Mouse (Mus musculus) kidney, postnatal 10 days (tissue): ENCODE measurements around the gene Cbx8.

Source experiments
- DNase-seq: peaks from one replicate; pipeline ENCODE4 v3.0.0; 2021; ENCODE audit warnings: mixed read lengths

Cbx8 gene

DNA sequence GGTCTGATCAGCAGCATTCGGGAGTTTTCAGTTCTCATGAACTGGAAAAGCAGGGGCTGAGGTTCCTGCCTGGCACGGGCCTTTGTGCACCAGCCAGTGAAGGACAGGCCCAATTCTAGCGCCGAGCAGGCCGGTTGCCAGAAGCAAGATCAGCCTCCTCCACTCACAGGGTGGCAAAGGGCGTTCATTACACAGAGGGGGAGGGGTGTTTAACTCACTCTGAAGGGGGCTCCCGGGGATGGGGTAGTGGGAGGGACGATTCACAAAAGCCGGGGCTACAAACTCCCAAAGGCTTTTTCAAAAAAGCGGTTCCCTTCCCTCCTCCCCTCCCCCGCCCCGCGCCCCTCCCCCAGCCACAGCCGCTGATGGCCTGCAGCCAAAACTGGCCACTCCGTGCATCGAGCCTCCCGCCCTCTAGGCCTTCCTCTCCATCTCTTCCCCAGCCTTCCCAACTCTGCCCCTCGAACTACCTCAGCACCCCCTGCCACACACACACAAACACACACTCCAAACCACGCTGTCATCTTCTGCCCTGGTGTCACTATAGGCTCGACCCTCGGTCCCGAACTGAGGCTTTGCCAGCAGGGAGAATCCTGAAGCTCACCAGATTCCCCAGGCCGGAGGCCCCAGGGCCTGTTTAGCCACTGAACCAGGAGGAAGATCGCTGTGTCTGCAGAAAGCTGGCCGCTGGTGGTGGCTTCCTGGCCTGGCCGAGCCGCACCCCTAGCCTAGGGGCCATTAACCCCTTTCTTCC, 38.1 kb upstream of the Cbx8 start:
- DNase-seq, result peak; percentile 78

DNA sequence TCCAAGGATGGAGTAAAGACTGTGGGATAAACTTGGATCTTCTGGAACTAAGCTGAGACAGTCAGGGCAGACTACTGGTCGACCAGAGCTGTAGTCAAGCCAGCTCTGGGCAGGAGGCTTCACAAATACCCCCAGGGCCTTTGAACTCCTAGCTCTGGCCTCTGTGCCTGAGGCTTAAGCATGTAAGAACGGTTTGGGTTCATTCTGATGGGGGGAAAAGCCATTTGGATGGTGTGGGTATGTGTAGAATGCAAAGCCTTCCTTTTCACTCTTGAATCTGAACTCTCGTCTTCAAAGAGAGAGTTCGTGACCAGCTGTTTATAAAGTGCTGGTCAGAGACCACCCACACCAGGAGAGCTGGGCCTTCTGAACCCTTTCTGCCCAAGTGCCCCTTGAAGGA, 37.0 kb upstream of the Cbx8 start:
- DNase-seq, result peak; percentile 6

DNA sequence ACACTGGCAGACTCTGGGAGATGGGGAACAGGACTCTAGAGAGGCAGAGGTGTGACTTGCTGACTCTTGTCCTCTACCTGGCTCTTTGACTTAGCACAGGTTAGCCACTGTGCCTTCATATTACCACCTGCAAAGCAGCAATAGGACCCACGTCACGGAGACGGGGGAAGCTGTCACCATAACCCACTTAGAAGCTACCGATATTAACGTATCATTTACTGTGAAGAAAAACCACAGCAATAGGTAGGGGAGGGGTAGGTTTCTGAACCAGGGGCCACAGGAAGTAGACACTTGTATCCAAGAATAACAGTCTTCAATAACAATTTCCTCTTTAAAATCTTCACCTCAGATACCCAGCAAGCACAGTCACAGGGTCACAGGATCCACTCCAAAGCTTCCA, 35.0 kb upstream of the Cbx8 start:
- DNase-seq, result no peak

DNA sequence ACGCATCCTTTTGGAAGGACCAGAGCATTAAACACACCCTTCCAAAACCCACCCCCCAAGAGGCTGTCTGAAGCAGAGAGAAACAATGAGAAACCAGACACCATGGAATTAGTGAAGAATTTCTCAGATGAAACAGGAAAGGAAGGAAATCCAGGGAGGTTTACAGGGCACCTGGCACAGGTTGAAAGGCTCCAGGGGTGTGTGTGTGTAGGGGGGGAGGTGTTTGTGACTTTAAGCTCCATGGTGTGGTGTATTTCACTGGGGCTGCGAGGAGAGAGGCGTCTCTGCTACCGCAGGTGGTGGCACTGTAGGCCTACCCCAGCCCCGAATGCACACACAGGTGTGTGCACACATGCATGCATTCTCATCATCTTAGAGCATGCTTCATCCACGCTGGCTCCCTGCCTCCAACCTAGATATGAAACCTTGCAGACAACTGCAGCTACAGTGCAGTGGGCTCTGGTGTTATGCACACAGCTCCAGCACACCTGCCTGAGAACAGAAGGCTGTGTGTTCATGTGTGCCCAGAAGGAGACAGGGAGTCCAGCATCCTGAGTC, 33.2 kb upstream of the Cbx8 start:
- no peak for DNase-seq

DNA sequence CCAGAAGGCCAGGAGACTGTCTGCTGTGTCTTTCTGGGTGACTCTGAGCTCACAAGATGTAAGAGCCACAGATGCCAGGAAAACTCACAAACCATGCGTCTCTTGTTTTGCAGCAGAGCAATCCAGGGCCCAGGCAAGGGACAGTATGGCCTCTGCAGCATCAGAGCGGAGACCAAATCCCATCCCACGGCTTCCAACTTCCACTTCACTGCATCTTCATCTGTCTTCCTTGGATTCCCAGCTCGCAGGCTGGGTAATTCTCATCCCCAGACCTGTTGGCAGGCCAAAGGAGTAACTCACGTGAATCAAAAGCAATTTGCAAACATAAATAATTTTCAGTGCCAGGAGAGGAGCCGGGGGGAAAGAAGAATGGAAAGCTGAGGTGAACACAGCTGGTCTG, 32.2 kb upstream of the Cbx8 start:
- peak; percentile 4 for DNase-seq

DNA sequence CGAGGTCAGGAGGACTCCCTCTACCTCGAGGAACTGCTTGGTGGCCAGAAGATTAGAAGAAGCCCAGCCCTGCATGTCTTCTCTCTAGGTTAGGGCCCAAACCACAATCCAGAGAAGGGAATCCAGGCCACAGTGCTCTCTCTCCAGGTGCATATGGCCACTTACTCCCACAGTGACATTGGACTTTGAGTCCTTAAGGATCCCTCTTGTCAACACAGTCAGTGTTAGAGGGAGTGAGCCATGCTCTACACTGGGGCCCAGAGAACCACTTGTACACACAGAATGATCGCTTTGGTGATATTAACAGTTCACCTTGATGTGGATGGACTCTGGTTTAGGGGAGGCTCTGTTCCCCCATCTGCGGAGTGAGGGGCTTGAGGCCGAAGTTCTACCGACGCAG, 31.5 kb upstream of the Cbx8 start:
- no peak for DNase-seq

DNA sequence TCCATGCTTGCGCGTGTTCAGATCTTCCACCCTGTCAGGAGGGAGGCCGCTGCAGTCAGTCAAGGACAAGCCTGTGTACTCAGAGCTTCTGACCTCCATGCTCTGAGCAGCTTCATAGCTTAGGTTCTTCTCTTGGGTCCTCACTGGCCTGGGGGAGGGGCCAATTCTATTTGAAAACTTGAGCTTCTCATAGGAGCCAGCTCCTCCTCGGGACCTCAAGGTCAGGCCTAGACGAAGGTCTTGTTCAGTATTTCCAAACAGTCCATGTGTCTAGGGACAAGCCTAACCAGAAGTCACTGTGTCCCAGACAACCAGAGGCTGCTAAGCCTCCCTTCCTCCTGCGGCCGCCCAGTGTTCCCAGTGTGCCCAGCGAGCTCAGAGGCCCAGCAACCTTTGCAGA, 26.1 kb upstream of the Cbx8 start:
- DNase-seq, result no peak

DNA sequence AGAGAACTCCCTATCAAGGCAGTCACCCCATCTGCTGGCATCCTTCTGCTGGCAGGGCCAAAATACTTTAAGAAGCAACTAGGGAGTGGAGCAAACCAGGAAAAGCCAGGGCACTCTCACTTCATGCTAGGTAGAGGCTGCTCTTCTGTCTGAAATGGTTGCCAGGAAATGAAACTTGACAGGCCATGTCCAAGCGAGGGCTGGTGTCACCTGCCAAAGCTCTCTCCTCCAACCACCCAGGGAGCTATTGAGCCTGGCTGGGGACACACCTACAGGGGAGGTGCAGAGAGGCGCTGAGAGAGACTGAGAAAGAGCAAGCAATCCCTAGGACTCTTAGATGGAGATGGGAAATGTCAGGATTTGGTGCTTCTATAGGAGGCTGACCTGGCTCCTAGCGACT, 18.5 kb upstream of the Cbx8 start:
- DNase-seq, result no peak

DNA sequence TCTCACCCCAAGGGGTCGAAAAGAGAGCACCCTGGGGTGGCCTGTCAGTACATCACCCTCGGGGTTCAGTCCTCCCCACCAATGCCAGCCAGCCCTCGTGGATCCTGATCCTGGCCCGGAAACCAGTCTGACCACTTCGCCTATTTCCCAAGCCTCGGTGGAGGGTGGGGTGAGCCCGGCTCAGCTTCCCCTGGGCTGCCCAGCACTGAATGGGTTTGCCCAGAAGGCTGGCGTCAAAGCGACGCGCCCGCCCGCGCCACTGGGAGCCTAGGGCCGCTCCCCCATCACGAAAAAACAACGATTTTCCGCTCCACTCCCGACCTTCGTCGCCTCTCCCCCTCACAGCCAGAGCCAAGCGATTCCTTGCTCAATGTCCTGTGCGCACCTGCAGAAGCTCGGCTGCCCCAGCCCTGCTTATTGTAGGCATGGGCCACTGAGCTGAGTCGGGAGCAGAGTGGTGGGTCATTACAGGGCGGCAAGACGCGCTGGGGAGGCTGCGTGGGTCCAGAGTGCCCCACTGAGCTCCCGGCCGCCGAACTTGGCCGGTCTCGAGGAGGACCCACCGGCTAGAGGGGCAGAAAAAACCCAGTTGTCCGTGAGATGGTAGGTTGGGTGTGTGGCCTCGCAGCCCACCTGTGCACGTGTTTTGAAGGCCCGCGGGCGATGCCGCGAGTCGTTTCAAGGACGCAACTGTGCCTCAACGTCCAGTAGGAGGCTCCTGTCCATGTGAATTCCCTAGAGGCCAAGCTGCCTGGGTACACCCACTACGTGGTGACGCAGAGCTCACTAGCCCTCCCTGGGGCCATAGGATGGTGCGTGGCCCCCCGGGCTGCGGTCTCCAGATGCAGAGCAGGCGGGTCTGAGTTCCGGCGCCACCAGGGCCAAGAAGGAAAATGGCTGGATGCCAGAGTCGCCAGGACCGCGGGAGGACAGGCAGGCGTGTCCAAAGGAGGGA, 17.5 kb upstream of the Cbx8 start:
- DNase-seq, result peak; percentile 65

DNA sequence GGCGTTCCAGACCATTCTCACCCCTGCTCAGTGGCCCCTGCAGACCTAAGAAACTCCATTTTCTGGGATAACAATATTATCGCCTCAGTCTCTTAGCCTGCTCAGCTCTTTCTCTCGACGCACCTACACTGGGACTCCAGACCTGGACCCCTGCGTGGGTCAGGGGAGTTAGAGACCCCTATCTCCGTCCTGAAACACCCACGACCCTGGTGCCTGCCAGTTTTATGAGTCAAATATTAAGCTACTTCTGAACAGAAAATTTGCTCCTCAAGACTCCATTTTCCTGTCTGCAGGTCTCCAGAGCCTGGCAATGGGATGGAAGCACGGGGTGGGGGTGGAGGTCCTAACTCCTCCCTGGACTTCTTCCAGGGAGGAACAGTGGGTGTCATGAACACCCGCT, 16.5 kb upstream of the Cbx8 start:
- DNase-seq, result peak; percentile 17

DNA sequence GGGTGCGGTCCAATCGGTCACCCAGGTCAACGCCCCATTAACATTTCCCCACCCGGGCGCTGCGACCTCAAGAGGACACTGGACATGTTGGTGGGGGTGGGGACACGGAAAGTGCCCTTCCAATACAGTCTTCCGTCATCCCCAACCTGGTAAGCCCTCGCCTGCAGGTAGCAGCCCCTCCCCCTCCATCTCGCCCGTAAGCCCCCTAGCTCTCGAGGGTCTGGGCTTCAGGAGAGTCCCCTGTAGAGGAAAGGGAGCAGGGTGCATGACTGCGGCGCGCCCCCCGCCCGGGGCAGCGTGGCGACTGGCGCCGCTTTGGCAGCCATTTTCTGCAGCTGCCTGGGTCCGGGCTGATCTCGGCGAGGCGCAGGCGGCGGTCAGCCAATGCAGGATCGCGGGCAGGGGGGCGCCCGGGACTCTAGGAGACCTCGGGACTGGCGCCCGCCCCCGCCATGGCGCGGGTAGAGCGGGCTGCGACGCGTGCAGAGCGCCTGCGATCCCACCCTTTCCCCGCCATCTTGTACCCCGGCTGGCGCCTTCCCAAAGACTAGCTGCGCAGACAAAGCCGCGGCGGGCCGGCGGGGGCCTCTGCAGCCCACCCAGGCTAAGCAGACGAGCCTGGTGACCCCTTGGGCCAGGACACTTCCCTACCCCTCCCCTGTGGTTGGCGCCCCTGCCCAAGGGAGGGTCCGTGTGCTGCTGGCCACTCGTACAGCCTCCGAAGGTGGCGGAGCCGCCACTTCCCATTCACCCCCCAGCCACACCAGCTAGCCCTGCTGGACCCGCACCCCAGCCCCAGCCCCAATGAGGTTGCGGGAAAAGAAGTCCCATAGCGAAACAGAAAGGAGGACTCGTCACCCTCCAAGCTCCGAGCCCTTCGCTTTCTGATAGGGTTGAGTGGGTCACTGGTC, 15.8 kb upstream of the Cbx8 start:
- peak; percentile 75 for DNase-seq

DNA sequence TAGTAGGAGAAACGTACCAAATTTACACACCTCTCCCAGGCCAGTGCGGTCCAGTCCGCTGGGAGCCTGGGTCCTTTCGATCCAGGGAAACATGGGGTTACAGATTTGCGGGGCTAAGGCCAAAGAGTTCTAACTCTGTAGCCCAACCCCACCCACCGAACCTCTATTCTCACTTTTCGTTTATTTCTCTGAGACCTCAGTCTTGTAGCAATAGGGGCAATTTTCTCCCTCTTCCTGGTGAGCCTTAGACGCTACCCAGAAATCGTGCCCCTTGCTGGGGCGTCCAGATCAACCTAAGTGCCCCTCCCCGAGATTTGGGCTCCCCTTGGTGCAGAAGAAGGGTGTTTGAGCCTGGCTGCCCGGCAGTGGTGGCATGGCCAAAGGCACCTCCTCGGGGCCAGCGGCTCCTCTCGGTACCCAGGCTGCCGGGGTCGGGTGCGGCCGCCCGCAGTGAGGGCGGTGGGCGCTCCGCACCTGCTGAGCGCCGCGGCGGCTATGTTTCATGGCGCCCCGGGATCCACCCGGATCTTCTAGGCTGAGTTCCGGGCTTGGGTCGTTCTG, 14.9 kb upstream of the Cbx8 start:
- DNase-seq, result peak; percentile 46

DNA sequence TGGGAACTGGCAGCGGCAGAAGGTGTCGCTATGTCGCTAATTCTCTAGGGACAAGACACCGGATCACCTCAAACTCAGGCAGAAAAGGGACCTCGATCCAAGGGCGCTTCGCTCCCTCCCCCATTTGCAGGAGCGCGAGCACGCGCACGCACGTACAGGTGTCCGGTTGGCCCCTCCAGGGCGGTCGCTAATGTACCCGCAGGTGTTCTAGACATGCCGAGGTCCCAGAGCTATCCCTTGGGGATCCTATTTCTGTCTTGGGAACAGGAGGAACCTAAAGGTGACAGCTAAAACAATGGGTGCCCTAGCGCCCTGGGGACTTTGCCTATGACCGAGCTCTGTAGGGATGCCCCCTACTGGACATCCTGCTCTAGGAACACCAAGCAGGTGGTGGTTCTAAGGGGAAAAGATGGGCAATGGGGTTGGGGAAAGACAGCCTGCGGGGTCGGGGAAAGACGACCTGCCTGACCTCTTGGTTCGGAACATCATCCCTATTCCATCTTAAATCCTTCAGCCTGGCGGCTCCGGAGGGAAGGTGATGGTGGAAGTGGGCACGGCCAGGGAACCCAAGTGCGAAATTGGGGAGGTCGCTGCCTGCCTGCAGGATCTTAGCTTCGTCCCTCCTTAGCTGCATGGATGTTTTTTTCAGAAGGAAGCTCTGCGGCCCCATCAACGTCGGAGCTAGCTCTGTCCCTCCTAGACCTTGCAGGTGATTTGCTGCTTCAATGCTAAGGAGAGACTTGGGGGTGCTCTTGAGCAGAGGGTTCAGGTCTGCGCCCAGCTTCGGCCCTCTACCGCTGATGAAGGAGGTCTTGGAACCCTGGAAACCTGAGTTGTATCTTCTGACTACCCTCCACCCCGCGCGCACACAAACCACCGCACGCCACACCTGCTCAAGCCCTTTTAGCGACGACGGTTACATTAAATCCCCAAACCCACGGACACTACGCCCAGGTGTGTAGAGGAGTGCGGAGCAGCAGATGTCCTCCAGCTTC, 13.9 kb upstream of the Cbx8 start:
- peak; percentile 60 for DNase-seq

DNA sequence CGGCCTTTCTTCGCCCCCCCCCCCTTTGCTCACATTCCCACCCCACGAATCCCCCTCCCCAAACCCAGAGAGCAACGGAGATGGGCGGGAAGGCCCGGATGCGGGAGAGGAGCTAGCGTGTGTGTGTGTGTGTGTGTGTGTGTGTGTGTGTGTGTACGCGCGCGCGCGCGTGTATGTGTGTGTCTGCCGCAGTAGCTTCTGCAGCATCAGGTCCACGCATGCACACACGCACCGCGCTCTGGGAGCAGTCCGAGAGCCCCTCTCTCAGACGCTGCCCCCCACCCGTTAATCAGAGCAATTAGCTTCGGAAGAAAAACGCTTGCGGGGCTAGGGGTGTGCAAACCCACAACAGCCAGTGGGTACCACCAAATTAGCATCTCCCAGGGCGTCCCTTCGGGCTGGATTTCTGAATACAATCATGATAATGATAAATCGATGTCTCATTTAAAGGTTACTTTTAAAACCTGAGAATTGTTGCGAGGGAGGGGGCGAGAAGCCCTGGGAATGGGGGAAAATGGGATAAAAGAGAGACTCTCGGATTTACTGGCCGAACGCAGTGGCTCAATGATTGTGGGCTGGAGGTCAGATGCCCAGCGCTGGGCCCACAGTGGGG, 13.1 kb upstream of the Cbx8 start:
- DNase-seq, result peak; percentile 39

DNA sequence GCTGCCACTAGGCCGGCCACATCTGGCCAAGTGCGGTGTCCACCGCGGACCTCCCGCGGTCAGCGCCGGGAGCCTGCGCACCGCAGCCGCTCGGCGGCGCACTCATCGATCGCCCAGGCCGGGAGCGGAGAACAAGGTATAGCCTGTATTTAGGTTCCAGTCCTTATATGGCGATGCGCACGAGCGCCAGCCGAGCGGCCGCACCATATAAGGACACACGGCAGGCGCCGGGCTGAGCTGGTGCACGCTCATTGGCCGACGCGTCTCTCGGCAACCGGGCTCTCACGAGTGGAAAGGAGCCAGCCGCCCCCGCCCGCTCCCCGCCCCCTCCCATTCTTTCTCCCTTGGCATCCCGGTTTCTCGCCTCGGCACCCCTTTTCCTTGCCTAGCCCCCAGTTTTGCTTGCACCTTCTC, 12.5 kb upstream of the Cbx8 start:
- DNase-seq, result peak; percentile 88

DNA sequence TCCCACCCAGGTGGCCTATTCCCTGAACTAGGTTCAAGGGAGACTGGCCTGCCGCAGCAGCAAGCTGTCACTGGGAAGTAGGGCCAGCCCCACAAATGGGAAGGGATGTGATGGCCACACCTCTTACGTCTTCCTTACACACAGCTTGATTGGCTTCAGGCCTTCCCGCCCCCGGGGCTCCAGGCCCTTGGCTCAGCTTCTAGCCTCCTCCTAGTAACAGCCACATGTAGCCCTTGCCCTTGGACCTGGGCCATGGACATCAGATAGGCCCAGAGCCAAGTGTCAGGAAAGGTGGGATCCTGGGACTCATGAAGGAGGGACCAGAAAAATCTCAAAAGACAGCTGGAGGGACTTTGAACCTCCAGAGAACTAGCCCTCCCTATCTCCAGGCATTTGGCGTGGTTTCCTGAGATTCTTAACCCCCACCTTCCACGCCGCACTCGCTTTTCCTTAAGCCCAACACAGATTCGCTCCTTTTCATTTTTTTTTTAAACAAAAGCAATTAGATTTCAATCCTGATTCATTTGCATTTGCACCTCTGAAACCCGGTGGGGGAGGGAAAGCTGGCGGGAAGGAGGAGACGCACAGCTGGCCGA, 12.0 kb upstream of the Cbx8 start:
- DNase-seq, result peak; percentile 68

DNA sequence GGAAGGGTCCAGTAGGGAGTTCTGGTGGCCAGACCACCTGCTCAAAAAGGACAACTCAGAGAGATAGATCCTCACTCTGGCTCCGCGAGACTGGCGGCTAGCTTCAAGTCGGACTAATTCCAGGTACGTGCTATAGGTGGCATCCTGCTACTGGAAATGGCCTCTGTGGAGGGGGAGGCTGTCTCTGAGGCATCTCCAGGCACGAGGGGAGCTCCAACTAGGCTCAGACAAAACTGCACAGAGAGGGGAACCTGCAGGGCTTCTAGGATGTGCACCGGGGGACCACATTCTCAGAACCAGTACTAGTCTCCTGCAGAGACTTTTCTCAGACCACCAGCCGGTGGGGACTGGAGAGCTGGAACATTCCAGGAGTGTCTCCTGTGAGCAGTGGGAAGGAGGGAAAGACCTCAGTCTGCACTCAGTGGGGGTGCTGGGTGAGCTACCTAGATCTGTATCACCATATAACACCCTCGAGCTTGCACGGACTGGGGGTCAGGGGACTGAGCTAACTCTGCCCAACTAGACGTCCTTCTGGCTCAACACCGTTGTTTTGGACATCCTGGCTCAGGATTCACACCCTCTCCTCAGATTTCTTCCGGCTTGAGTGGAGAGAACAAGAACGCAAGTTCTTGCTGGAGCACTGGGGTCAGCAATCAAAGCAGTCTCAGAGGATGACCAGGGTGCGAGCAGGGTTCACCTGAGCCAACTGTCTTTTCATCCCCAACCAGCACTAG, 11.3 kb upstream of the Cbx8 start:
- peak; percentile 61 for DNase-seq

DNA sequence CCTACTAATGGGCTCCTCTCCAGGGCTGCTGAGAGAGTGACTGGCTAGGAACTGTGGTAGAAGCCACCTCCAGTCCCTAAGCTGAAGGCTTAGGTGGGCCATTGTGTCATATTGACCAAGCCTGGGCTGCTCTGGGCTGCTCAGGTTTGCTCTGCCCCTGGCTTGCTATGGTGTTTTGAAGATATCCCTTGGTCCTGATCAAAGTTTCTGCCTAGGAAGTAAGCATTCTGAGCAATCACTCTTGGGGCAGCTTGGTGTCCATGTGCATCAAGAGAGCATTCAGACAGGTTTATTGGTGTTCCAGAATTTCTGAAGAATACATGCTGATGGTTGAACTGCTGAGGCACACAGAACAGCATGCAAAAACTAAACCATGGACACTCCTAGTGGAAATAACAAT, 10.7 kb upstream of the Cbx8 start:
- DNase-seq, result no peak

DNA sequence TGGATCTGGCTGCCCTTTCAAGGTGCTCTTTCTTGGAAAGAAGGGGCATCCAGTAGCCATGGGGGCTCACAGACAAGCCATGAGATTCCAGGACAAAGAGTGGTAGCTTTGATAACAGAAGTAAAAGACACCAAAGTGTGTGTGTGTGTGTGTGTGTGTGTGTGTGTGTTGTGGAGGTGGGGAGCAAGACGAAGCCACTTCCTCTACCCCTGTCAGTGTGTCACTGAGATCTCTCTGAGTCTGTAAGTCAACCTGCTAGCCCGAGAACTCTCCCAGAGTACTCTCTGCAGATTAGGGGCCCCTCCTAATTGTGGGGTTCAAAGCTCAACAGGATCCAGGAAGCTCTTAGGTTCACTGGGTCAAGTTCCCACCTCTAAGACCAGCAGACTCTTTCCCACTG, 9.6 kb upstream of the Cbx8 start:
- DNase-seq, result no peak

DNA sequence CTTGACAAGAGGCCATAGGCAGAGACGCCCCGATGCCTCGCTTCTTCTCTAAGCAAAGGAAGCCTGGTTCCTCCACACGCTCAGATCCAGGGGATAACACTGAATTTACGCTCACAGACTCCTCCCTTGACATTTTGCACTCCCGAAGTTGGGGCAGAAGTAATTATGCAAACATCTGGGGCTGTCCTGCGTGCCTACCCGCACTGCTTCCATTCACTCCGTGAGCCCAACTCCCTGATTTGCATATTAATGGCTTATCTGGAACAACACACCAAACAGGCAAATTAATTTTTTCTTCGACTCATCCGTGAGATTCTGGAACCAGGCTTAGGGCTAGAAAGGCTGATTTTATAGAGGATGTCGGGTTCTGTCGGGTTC, 7.4 kb upstream of the Cbx8 start:
- no peak for DNase-seq
